Mouse (Mus musculus): ENCODE data around the gene Otud7b. TPM values are rescaled to one million over a fixed set of nuclear protein-coding genes. Genes with fewer than 3 reads are reported as not detected.

Gene Otud7b
- total and polyA plus RNA-seq, 2 experiments: 5.9 to 8.9 TPM

- Histone ChIP-seq H3K4me3 (ENCODE audit: insufficient read depth, low read depth, low read length) (no peak overlapping the region), H3K36me3 (ENCODE audit: control insufficient read depth, insufficient read depth, low read length) (peaks cover 25% of the 10 kb centered on the region), H3K4me1 (ENCODE audit: control insufficient read depth, insufficient read depth, low read length) (no peaks in the 10 kb centered on the region; the same call in 1 of the 2 replicates), H3K27ac (replicated peaks; ENCODE audit: insufficient read depth, low read depth, low read length) (no peak overlapping the region), H3K27me3 (ENCODE audit: control insufficient read depth, insufficient read depth, low read length) (no peaks in the 10 kb centered on the region), H3K9ac (ENCODE audit: low read depth, low read length) (no peak overlapping the region), H3K79me2 (ENCODE audit: control insufficient read depth, insufficient read depth, low read length) (no peaks in the 10 kb centered on the region)
- 75% methylated on average over 7 of the region's 7 CpGs for WGBS
- TF ChIP-seq CTCF (IDR thresholded peaks at IDR 0.05; ENCODE audit: low read depth, low read length) (no peak), POLR2A (IDR thresholded peaks at IDR 0.05; ENCODE audit: extremely low read depth, insufficient read depth, low read length) (no peak)
- no peak for DNase-seq (ENCODE audit: extremely low read depth, low read depth, low spot score)
These were observed 47.5 kb downstream of the Otud7b start for GRCm38 (mm10) chr3:96151836-96152235.

- H3K27me3 ChIP-seq (ENCODE audit: control insufficient read depth, insufficient read depth, low read length): no peaks in the 10 kb centered on the region
- no peaks in the 10 kb centered on the region; the same call in 1 of the 2 replicates for H3K4me1 ChIP-seq (ENCODE audit: control insufficient read depth, insufficient read depth, low read length)
- WGBS: 95% methylated on average over 5 of the region's 5 CpGs
- H3K79me2 ChIP-seq (ENCODE audit: control insufficient read depth, insufficient read depth, low read length): no peaks in the 10 kb centered on the region
- TF ChIP-seq POLR2A (IDR thresholded peaks at IDR 0.05; ENCODE audit: extremely low read depth, insufficient read depth, low read length): no peak
- no peak for TF ChIP-seq CTCF (IDR thresholded peaks at IDR 0.05; ENCODE audit: low read depth, low read length)
- peaks cover 25% of the 10 kb centered on the region for H3K36me3 ChIP-seq (ENCODE audit: control insufficient read depth, insufficient read depth, low read length)
- no peak overlapping the region for H3K4me3 ChIP-seq (ENCODE audit: insufficient read depth, low read depth, low read length)
- no peak overlapping the region for H3K9ac ChIP-seq (ENCODE audit: low read depth, low read length)
- no peak for DNase-seq (ENCODE audit: extremely low read depth, low read depth, low spot score)
- H3K27ac ChIP-seq (replicated peaks; ENCODE audit: insufficient read depth, low read depth, low read length): no peak overlapping the region
These were observed 48.3 kb downstream of the Otud7b start for GRCm38 (mm10) chr3:96152611-96153010.

- Histone ChIP-seq H3K36me3 (ENCODE audit: control insufficient read depth, insufficient read depth, low read length) (peaks cover 25% of the 10 kb centered on the region), H3K4me3 (ENCODE audit: insufficient read depth, low read depth, low read length) (no peak overlapping the region), H3K9ac (ENCODE audit: low read depth, low read length) (no peak overlapping the region), H3K4me1 (ENCODE audit: control insufficient read depth, insufficient read depth, low read length) (peaks cover 2% of the 10 kb centered on the region; the same call in 1 of the 2 replicates), H3K27me3 (ENCODE audit: control insufficient read depth, insufficient read depth, low read length) (no peaks in the 10 kb centered on the region), H3K79me2 (ENCODE audit: control insufficient read depth, insufficient read depth, low read length) (no peaks in the 10 kb centered on the region), H3K27ac (replicated peaks; ENCODE audit: insufficient read depth, low read depth, low read length) (no peak overlapping the region)
- no peak for TF ChIP-seq POLR2A (IDR thresholded peaks at IDR 0.05; ENCODE audit: extremely low read depth, insufficient read depth, low read length)
- no peak for DNase-seq (ENCODE audit: extremely low read depth, low read depth, low spot score)
- 93% methylated on average over 8 of the region's 8 CpGs for WGBS
These were observed 51.2 kb downstream of the Otud7b start for GRCm38 (mm10) chr3:96155501-96155900.

- peak; percentile 18 for DNase-seq (ENCODE audit: extremely low read depth, low read depth, low spot score)
- Histone ChIP-seq H3K4me3 (ENCODE audit: insufficient read depth, low read depth, low read length) (no peak overlapping the region), H3K9ac (ENCODE audit: low read depth, low read length) (no peak overlapping the region), H3K4me1 (ENCODE audit: control insufficient read depth, insufficient read depth, low read length) (peaks cover 8% of the 10 kb centered on the region), H3K27ac (replicated peaks; ENCODE audit: insufficient read depth, low read depth, low read length) (no peak overlapping the region), H3K27me3 (ENCODE audit: control insufficient read depth, insufficient read depth, low read length) (no peaks in the 10 kb centered on the region), H3K36me3 (ENCODE audit: control insufficient read depth, insufficient read depth, low read length) (no peaks in the 10 kb centered on the region), H3K79me2 (ENCODE audit: control insufficient read depth, insufficient read depth, low read length) (no peaks in the 10 kb centered on the region)
- no peak for TF ChIP-seq CTCF (IDR thresholded peaks at IDR 0.05; ENCODE audit: low read depth, low read length)
- 42% methylated on average over 4 of the region's 4 CpGs for WGBS
These were observed 55.5 kb downstream of the Otud7b start for GRCm38 (mm10) chr3:96159820-96160219.

- H3K36me3 ChIP-seq (ENCODE audit: control insufficient read depth, insufficient read depth, low read length): no peaks in the 10 kb centered on the region
- 50% methylated on average over 4 of the region's 4 CpGs for WGBS
- no peak overlapping the region for H3K27ac ChIP-seq (replicated peaks; ENCODE audit: insufficient read depth, low read depth, low read length)
- H3K27me3 ChIP-seq (ENCODE audit: control insufficient read depth, insufficient read depth, low read length): no peaks in the 10 kb centered on the region
- no peak overlapping the region for H3K9ac ChIP-seq (ENCODE audit: low read depth, low read length)
- H3K79me2 ChIP-seq (ENCODE audit: control insufficient read depth, insufficient read depth, low read length): no peaks in the 10 kb centered on the region
- TF ChIP-seq CTCF (IDR thresholded peaks at IDR 0.05; ENCODE audit: low read depth, low read length): no peak
- no peak for TF ChIP-seq POLR2A (IDR thresholded peaks at IDR 0.05; ENCODE audit: extremely low read depth, insufficient read depth, low read length)
- peaks cover 8% of the 10 kb centered on the region for H3K4me1 ChIP-seq (ENCODE audit: control insufficient read depth, insufficient read depth, low read length)
- no peak overlapping the region for H3K4me3 ChIP-seq (ENCODE audit: insufficient read depth, low read depth, low read length)
- peak; percentile 36 for DNase-seq (ENCODE audit: extremely low read depth, low read depth, low spot score)
These were observed 56.0 kb downstream of the Otud7b start for GRCm38 (mm10) chr3:96160222-96160802.

- Histone ChIP-seq H3K27ac (replicated peaks; ENCODE audit: insufficient read depth, low read depth, low read length) (peak overlapping the region; percentile 71), H3K9ac (ENCODE audit: low read depth, low read length) (peak overlapping the region; percentile 67), H3K4me3 (ENCODE audit: insufficient read depth, low read depth, low read length) (peak overlapping the region; percentile 44), H3K36me3 (ENCODE audit: control insufficient read depth, insufficient read depth, low read length) (no peaks in the 10 kb centered on the region), H3K79me2 (ENCODE audit: control insufficient read depth, insufficient read depth, low read length) (no peaks in the 10 kb centered on the region), H3K27me3 (ENCODE audit: control insufficient read depth, insufficient read depth, low read length) (no peaks in the 10 kb centered on the region), H3K4me1 (ENCODE audit: control insufficient read depth, insufficient read depth, low read length) (peaks cover 8% of the 10 kb centered on the region)
- TF ChIP-seq CTCF (IDR thresholded peaks at IDR 0.05; ENCODE audit: low read depth, low read length) (no peak), POLR2A (IDR thresholded peaks at IDR 0.05; ENCODE audit: extremely low read depth, insufficient read depth, low read length) (peak; percentile 45; the same call in 1 of the 2 replicates)
- DNase-seq (ENCODE audit: extremely low read depth, low read depth, low spot score): peak; percentile 81
- WGBS: 3% methylated on average over 12 of the region's 12 CpGs
These were observed 56.6 kb downstream of the Otud7b start for GRCm38 (mm10) chr3:96160803-96161516.
